Mouse (Mus musculus) liver, postnatal 0 days (tissue): ENCODE measurements at regions not wholly inside any gene's neighbourhood (a gene's known extent, or its start where the extent isn't known, plus 50 kb on each side); places are given as distances from the start of the nearest gene placed in this dataset.

Source experiments
- ATAC-seq: fragments of 200-750 bp; cut with Nextera tagmentation; 2 replicates; pipeline ENCODE4 v1.8.0; 2017; ENCODE audit warnings: mild to moderate bottlenecking, moderate library complexity
- DNase-seq: peaks from one replicate; pipeline ENCODE4 v3.0.0-alpha.2; 2016
- H3K27ac ChIP-seq: fragments of 300-500 bp; sonication (generic); 2 replicates; pipeline ENCODE4 v1.5.1; 2014; ENCODE audit warnings: antibody characterized with exemption, moderate library complexity, mild to moderate bottlenecking, low read depth
- H3K27me3 ChIP-seq: fragments of 300-500 bp; sonication (generic); 2 replicates; pipeline ENCODE4 v1.6.1; 2014; ENCODE audit warnings: low read length, control low read depth, mixed read lengths; ENCODE audit not compliant: insufficient read depth
- H3K36me3 ChIP-seq: fragments of 300-500 bp; sonication (generic); replicated peaks from 2 replicates; pipeline ENCODE4 v1.6.1; 2014; ENCODE audit warnings: mild to moderate bottlenecking, control low read depth, low read length, moderate library complexity, mixed read lengths; ENCODE audit not compliant: insufficient read depth
- H3K4me1 ChIP-seq: fragments of 300-500 bp; sonication (generic); 2 replicates; pipeline ENCODE4 v1.6.1; 2014; ENCODE audit warnings: antibody characterized with exemption, mild to moderate bottlenecking, control low read depth; ENCODE audit not compliant: insufficient read depth
- H3K4me2 ChIP-seq: fragments of 300-500 bp; sonication (generic); 2 replicates; pipeline ENCODE4 v1.6.1; 2014; ENCODE audit warnings: low read depth, mild to moderate bottlenecking, low read length, moderate library complexity, mixed read lengths
- H3K4me3 ChIP-seq: fragments of 300-500 bp; sonication (generic); 2 replicates; pipeline ENCODE4 v1.5.1; 2014; ENCODE audit warnings: low read depth, low read length
- H3K9ac ChIP-seq: fragments of 300-500 bp; sonication (generic); replicated peaks from 2 replicates; pipeline ENCODE4 v1.6.1; 2014; ENCODE audit warnings: mild to moderate bottlenecking, moderate library complexity
- H3K9me3 ChIP-seq: fragments of 300-500 bp; sonication (generic); 2 replicates; pipeline ENCODE4 v1.6.1; 2016; ENCODE audit warnings: mild to moderate bottlenecking, control low read depth, low read length, mixed read lengths
- CTCF ChIP-seq: sonication (generic); IDR thresholded peaks from 2 replicates; pipeline ENCODE4 v1.5.1; 2016; ENCODE audit warnings: antibody characterized with exemption, low read depth
- EP300 ChIP-seq: IDR thresholded peaks from 2 replicates; pipeline ENCODE4 v1.6.1; 2016; ENCODE audit warnings: antibody characterized with exemption, low read depth, mild to moderate bottlenecking
- WGBS: fragments of 180-500 bp; shearing (Covaris S2); extraction: QIAGEN DNeasy Blood & Tissue Kit; methylation state at CpG from one replicate; pipeline ENCODE4 v1.1.7; 2014; ENCODE audit not compliant: insufficient replicate concordance; 5-methylcytosine and 5-hydroxymethylcytosine counted together

DNA sequence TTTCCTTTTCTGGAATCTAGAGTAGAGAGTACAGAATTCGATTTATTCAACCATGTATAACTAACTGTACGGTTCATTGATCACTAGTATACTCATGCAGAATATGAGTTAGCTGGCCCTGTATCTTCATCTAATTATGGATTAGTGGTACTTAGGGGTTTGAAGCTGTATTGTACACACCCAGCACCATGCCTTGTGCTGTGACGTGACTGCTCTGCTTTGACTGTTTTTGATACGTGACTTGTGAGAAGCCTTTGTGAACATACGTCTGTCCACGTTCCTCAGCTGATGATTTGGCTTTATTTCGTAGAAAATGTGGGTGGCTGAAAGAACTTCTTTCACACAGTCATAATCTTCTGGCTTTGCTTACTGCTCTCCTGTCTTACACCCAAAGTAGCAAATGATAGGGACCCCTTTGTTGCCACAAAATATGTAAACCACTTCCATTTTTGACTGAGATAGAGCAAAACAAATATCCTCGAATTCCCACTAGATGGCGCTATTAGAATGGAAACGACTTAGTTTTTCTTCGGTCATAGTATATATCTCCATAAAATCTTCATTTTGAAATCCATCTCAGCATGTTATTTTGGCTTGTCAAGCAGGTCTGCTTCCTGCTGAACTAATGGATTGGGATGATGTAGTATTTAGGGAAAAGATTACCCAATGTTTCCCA, 102.0 kb upstream of the Cwc22 start:
- H3K36me3 ChIP-seq, result no peaks in the 10 kb centered on the region
- no peaks in the 10 kb centered on the region for H3K9me3 ChIP-seq
- TF ChIP-seq EP300, result no peak
- TF ChIP-seq CTCF, result peak; percentile 67
- no peak overlapping the region for H3K4me3 ChIP-seq
- DNase-seq (no peak), ATAC-seq (no peak)
- peaks cover 3% of the 10 kb centered on the region; the same call in 1 of the 2 replicates for H3K4me1 ChIP-seq
- H3K4me2 ChIP-seq, result peak overlapping the region; percentile 47
- H3K27me3 ChIP-seq, result no peaks in the 10 kb centered on the region
- H3K27ac ChIP-seq, result no peak overlapping the region
- no peak overlapping the region for H3K9ac ChIP-seq
- 40% methylated on average over 11 of the region's 11 CpGs for WGBS

- no peak overlapping the region for H3K9ac ChIP-seq
- TF ChIP-seq EP300, result no peak
- no peak for TF ChIP-seq CTCF
- no peaks in the 10 kb centered on the region for H3K36me3 ChIP-seq
- H3K4me1 ChIP-seq, result no peaks in the 10 kb centered on the region
- no peaks in the 10 kb centered on the region for H3K9me3 ChIP-seq
- ATAC-seq, result no peak
- H3K4me3 ChIP-seq, result no peak overlapping the region
- no peaks in the 10 kb centered on the region for H3K27me3 ChIP-seq
- no peak overlapping the region for H3K4me2 ChIP-seq
- H3K27ac ChIP-seq, result no peak overlapping the region
- DNase-seq, result no peak
- 22% methylated on average over 2 of the region's 2 CpGs for WGBS
Measured at GRCm38 (mm10) chr2:78027319-78027718, 81.1 kb upstream of the Cwc22 start.

- DNase-seq, result no peak
- no peak overlapping the region for H3K4me3 ChIP-seq
- no peak for ATAC-seq
- WGBS, result 48% methylated on average over 6 of the region's 6 CpGs
- TF ChIP-seq EP300 (no peak), CTCF (no peak)
- no peak overlapping the region for H3K4me2 ChIP-seq
- no peaks in the 10 kb centered on the region for H3K9me3 ChIP-seq
- no peaks in the 10 kb centered on the region for H3K27me3 ChIP-seq
- no peaks in the 10 kb centered on the region for H3K4me1 ChIP-seq
- H3K27ac ChIP-seq, result no peak overlapping the region
- H3K9ac ChIP-seq, result no peak overlapping the region
- no peaks in the 10 kb centered on the region for H3K36me3 ChIP-seq
Measured at GRCm38 (mm10) chr2:78026808-78027207, 80.6 kb upstream of the Cwc22 start.

DNA sequence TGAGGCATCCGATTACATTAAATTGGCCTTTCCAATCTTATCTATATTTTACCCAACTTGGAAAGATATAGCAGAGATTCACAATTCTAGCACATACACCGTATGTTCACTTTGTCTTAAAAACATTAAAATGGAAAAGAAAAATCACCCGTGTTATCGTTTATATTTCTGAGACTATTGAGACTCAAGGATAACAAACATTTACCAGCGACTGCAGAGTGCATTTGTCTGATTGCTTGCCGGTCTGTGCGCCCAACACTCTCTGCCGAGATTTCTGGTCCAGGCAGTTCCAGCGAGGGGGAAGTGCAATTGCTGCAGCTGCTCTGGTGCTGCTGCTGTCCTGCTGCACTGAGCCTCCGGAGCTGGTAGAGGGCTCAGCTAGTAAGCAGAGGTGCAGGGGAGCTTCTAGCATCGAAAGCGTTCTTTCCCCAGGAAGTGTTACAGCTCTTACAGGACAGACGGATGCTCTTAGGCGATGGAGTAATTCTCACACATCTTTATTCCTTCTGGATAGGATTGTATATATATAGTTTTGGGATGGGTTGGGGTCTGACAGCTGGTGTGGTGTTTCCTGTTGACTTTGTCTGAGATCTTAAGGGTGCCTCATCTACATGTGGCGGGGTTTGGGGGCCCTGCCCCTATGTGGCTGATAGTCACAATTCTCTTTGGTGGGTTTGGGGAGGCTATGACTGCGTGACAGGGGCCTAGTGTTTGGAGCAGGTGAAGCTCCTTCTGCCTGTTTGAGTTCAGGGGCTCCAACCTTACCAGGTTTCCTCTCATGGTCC, 79.7 kb upstream of the Cwc22 start:
- H3K4me1 ChIP-seq, result no peaks in the 10 kb centered on the region
- no peak overlapping the region for H3K9ac ChIP-seq
- WGBS, result 61% methylated on average over 16 of the region's 16 CpGs
- ATAC-seq, result no peak
- TF ChIP-seq EP300 (no peak), CTCF (no peak)
- H3K27ac ChIP-seq, result no peak overlapping the region
- H3K9me3 ChIP-seq, result no peaks in the 10 kb centered on the region
- no peak for DNase-seq
- no peak overlapping the region for H3K4me3 ChIP-seq
- no peak overlapping the region for H3K4me2 ChIP-seq
- no peaks in the 10 kb centered on the region for H3K36me3 ChIP-seq
- no peaks in the 10 kb centered on the region for H3K27me3 ChIP-seq

DNA sequence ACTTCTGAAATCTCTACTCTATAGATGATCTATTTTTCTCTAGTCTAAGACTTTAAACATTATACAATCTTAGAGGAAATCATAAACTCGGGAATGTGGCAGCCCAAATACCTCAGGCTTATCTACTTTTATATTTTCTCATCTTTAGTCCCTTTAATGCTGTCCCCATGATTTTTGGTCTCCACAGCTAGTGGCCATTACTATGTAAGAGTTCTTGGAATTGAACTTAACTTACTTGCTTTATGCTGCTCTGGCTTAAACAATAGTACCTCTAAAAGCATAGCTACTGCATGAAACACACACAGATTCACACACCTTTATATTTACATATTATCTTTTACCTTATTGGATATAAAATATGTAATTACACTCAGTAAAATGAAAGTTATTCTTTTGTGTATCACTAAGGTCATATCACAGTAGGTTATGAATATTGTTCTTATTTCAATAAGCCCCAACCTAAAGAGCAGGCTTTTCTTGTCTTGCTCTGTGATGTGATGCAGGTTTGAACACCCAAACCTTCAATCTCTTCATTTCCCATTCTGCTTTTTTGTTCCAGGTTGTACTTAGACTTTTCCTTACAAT, 78.9 kb upstream of the Cwc22 start:
- H3K4me1 ChIP-seq, result no peaks in the 10 kb centered on the region
- H3K36me3 ChIP-seq, result no peaks in the 10 kb centered on the region
- no peak overlapping the region for H3K9ac ChIP-seq
- WGBS, result 63% methylated on average over 1 of the region's 1 CpGs
- H3K4me2 ChIP-seq, result no peak overlapping the region
- DNase-seq (no peak), ATAC-seq (no peak)
- no peak overlapping the region for H3K27ac ChIP-seq
- no peaks in the 10 kb centered on the region for H3K27me3 ChIP-seq
- H3K9me3 ChIP-seq, result no peaks in the 10 kb centered on the region
- H3K4me3 ChIP-seq, result no peak overlapping the region
- no peak for TF ChIP-seq CTCF
- TF ChIP-seq EP300, result no peak

DNA sequence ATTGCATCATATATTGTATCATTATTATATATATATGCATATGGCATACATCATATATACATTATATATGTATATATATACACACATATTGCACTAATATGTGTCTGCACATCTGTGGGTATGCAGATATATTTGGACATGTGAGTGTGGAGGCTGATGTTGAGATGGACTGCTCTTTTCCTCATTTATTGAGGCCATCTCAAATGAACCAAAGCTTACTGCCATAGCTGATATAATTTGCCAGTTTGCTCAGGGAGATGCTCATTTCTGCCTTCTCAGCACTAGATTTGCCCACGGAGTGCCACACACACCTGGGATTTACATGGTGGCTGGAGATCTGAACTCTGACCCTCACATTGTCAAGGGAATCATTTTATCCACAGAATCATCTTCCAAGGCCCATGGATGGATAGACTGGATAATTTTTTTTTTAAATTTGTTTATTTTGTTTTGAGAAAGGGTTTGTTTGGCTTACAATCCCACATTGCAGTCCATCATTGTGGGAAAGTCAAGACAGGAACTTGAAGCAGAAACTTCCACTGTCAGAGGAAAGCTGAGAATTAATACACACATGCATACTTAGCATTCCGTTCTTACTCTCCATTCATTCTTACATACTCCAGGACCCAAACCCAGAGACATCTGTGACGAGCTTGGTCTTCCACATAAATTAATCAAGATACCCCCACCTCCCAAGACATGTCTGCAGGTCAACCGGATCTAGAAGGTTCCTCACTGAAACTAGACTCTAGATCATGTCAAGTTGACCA, 77.9 kb upstream of the Cwc22 start:
- DNase-seq (no peak), ATAC-seq (no peak)
- WGBS, result 66% methylated on average over 4 of the region's 4 CpGs
- TF ChIP-seq EP300 (no peak), CTCF (no peak)
- H3K4me1 ChIP-seq, result no peaks in the 10 kb centered on the region
- H3K4me2 ChIP-seq, result no peak overlapping the region
- H3K4me3 ChIP-seq, result no peak overlapping the region
- no peaks in the 10 kb centered on the region for H3K27me3 ChIP-seq
- H3K36me3 ChIP-seq, result no peaks in the 10 kb centered on the region
- no peak overlapping the region for H3K27ac ChIP-seq
- H3K9me3 ChIP-seq, result no peaks in the 10 kb centered on the region
- H3K9ac ChIP-seq, result no peak overlapping the region
